Mouse (Mus musculus): Measurements from ENCODE around the gene Rab10. TPM values are rescaled to one million over a fixed set of nuclear protein-coding genes. Genes with fewer than 3 reads are reported as not detected.
A peak's percentile ranks its signal among the peaks of the same experiment; 100 is the strongest.

The Rab10 gene
- polyA plus RNA-seq, 1 experiment from 2014 or later, result 89.7 TPM

- DNase-seq (peak; percentile 17), ATAC-seq (ENCODE audit: insufficient read depth) (no peak)
- no peak overlapping the region for H3K4me3 ChIP-seq (ENCODE audit: low read depth, low read length)
- H3K4me2 ChIP-seq, result no peak overlapping the region
- H3K4me1 ChIP-seq (ENCODE audit: insufficient read depth), result no peaks in the 10 kb centered on the region
- H3K27ac ChIP-seq (ENCODE audit: low read depth), result no peak overlapping the region
- H3K36me3 ChIP-seq (ENCODE audit: insufficient read depth), result peaks cover 36% of the 10 kb centered on the region
- no peaks in the 10 kb centered on the region for H3K27me3 ChIP-seq (ENCODE audit: insufficient read depth, low read length)
- TF ChIP-seq CTCF (IDR thresholded peaks at IDR 0.05; ENCODE audit: low read depth), result no peak
- 92% methylated on average over 16 of the region's 16 CpGs for WGBS
- no peak overlapping the region for H3K9ac ChIP-seq
- 0 out of 2 replicates have a peak, but pooled peaks cover 3% of the 10 kb centered on the region for H3K9me3 ChIP-seq (ENCODE audit: low read depth, low read length)
Measured at GRCm38 (mm10) chr12:3238361-3239051, 71.3 kb downstream of the Rab10 start.

GRCm38 (mm10) chr12:3237799-3238198, 72.0 kb downstream of the Rab10 start:
- Histone ChIP-seq H3K4me1 (ENCODE audit: insufficient read depth) (no peaks in the 10 kb centered on the region), H3K4me3 (ENCODE audit: low read depth, low read length) (no peak overlapping the region), H3K9me3 (ENCODE audit: low read depth, low read length) (0 out of 2 replicates have a peak, but pooled peaks cover 3% of the 10 kb centered on the region), H3K27me3 (ENCODE audit: insufficient read depth, low read length) (no peaks in the 10 kb centered on the region), H3K9ac (no peak overlapping the region), H3K4me2 (no peak overlapping the region), H3K36me3 (ENCODE audit: insufficient read depth) (peaks cover 36% of the 10 kb centered on the region), H3K27ac (ENCODE audit: low read depth) (no peak overlapping the region)
- ATAC-seq (ENCODE audit: insufficient read depth), result no peak
- TF ChIP-seq CTCF (IDR thresholded peaks at IDR 0.05; ENCODE audit: low read depth), result no peak
- DNase-seq, result no peak
- WGBS, result 95% methylated on average over 5 of the region's 5 CpGs

GRCm38 (mm10) chr12:3236831-3237681, 72.7 kb downstream of the Rab10 start:
- Histone ChIP-seq H3K9me3 (ENCODE audit: low read depth, low read length) (0 out of 2 replicates have a peak, but pooled peaks cover 3% of the 10 kb centered on the region), H3K36me3 (ENCODE audit: insufficient read depth) (peaks cover 36% of the 10 kb centered on the region), H3K27me3 (ENCODE audit: insufficient read depth, low read length) (no peaks in the 10 kb centered on the region), H3K4me3 (ENCODE audit: low read depth, low read length) (peak overlapping the region; percentile 53; the same call in 1 of the 2 replicates), H3K4me1 (ENCODE audit: insufficient read depth) (no peaks in the 10 kb centered on the region), H3K9ac (no peak overlapping the region), H3K27ac (ENCODE audit: low read depth) (no peak overlapping the region), H3K4me2 (peak overlapping the region; percentile 60; the same call in 1 of the 2 replicates)
- TF ChIP-seq CTCF (IDR thresholded peaks at IDR 0.05; ENCODE audit: low read depth), result no peak
- WGBS, result 96% methylated on average over 12 of the region's 12 CpGs
- no peak for DNase-seq
- ATAC-seq (ENCODE audit: insufficient read depth), result no peak

- no peaks in the 10 kb centered on the region for H3K4me1 ChIP-seq (ENCODE audit: insufficient read depth)
- DNase-seq, result no peak
- 0 out of 2 replicates have a peak, but pooled peaks cover 3% of the 10 kb centered on the region for H3K9me3 ChIP-seq (ENCODE audit: low read depth, low read length)
- H3K9ac ChIP-seq, result peak overlapping the region; percentile 55; the same call in 1 of the 2 replicates
- peak overlapping the region; percentile 82; the same call in 1 of the 2 replicates for H3K27ac ChIP-seq (ENCODE audit: low read depth)
- peak overlapping the region; percentile 53 for H3K4me3 ChIP-seq (ENCODE audit: low read depth, low read length)
- 70% methylated on average over 14 of the region's 14 CpGs for WGBS
- peaks cover 36% of the 10 kb centered on the region for H3K36me3 ChIP-seq (ENCODE audit: insufficient read depth)
- no peaks in the 10 kb centered on the region for H3K27me3 ChIP-seq (ENCODE audit: insufficient read depth, low read length)
- no peak for ATAC-seq (ENCODE audit: insufficient read depth)
- H3K4me2 ChIP-seq, result peak overlapping the region; percentile 60
- TF ChIP-seq CTCF (IDR thresholded peaks at IDR 0.05; ENCODE audit: low read depth), result no peak
Measured at GRCm38 (mm10) chr12:3236163-3236641, 73.6 kb downstream of the Rab10 start.

DNA sequence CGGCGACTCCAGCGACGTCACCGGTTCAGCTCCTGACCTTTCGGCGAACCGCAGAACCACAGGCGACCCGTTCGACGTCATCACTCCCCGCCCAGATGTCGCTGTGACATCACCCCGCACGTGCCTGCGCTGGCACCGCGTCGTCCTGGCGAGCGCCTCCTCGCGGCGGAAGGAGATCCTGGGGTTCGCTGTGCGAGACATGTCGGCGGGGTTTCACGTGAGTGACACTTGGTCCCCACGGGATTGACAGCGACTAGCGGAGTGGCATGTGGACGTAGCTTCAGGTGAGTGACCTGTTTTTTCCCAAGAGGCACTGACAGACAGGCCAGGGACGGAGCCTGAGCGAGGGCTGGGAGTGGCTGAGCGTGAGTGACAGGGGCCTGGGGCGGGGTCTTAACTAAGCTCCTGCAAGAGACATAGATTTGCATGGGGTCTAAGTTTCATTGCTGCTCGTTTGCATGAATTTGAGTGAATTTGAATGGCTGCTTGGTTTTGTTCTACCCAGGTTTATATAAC, 74.1 kb downstream of the Rab10 start:
- H3K27ac ChIP-seq (ENCODE audit: low read depth), result peak overlapping the region; percentile 82
- peak; percentile 83 for ATAC-seq (ENCODE audit: insufficient read depth)
- peak overlapping the region; percentile 60 for H3K4me2 ChIP-seq
- peak overlapping the region; percentile 55 for H3K9ac ChIP-seq
- no peaks in the 10 kb centered on the region for H3K4me1 ChIP-seq (ENCODE audit: insufficient read depth)
- H3K4me3 ChIP-seq (ENCODE audit: low read depth, low read length), result peak overlapping the region; percentile 53
- peak; percentile 90 for TF ChIP-seq CTCF (IDR thresholded peaks at IDR 0.05; ENCODE audit: low read depth)
- peaks cover 36% of the 10 kb centered on the region for H3K36me3 ChIP-seq (ENCODE audit: insufficient read depth)
- WGBS, result 21% methylated on average over 39 of the region's 39 CpGs
- 0 out of 2 replicates have a peak, but pooled peaks cover 3% of the 10 kb centered on the region for H3K9me3 ChIP-seq (ENCODE audit: low read depth, low read length)
- H3K27me3 ChIP-seq (ENCODE audit: insufficient read depth, low read length), result no peaks in the 10 kb centered on the region
- DNase-seq, result peak; percentile 95

- no peaks in the 10 kb centered on the region for H3K27me3 ChIP-seq (ENCODE audit: insufficient read depth, low read length)
- peaks cover 31% of the 10 kb centered on the region for H3K36me3 ChIP-seq (ENCODE audit: insufficient read depth)
- ATAC-seq (ENCODE audit: insufficient read depth) (peak; percentile 92), DNase-seq (peak; percentile 97)
- H3K9me3 ChIP-seq (ENCODE audit: low read depth, low read length), result 0 out of 2 replicates have a peak, but pooled peaks cover 3% of the 10 kb centered on the region
- H3K27ac ChIP-seq (ENCODE audit: low read depth), result peak overlapping the region; percentile 82
- peak overlapping the region; percentile 55 for H3K9ac ChIP-seq
- H3K4me2 ChIP-seq, result peak overlapping the region; percentile 61
- peak overlapping the region; percentile 53 for H3K4me3 ChIP-seq (ENCODE audit: low read depth, low read length)
- no peaks in the 10 kb centered on the region for H3K4me1 ChIP-seq (ENCODE audit: insufficient read depth)
- TF ChIP-seq CTCF (IDR thresholded peaks at IDR 0.05; ENCODE audit: low read depth), result no peak
- 28% methylated on average over 36 of the region's 36 CpGs for WGBS
Measured at GRCm38 (mm10) chr12:3235124-3235631, 74.6 kb downstream of the Rab10 start.

Data from lung, embryonic 14.5 days (tissue).